Mouse (Mus musculus): Measurements from ENCODE around the gene Mrpl1. TPM values are rescaled to one million over a fixed set of nuclear protein-coding genes. Genes with fewer than 3 reads are reported as not detected.

Gene Mrpl1
- polyA plus RNA-seq (2015; fragmentation: Nextera tagmentation; extraction: Ambion mirVana): 26.6 and 27.1 TPM in 2 replicates

GRCm38 (mm10) chr5:96209459-96209858 lies at the start of gene Mrpl1:
TSS of gene Mrpl1 (plus strand) at chr5:96209493.

GRCm38 (mm10) chr5:96164021-96164411 lies 45.3 kb upstream of the Mrpl1 start, which contains the start of gene Cnot6l:
TSS of gene Cnot6l (minus strand) at chr5:96164171.

Other genes starting within 250 kb of the Mrpl1 start
- 18.0 and 21.2 TPM in 2 replicates for gene Cnot6l, start 45.3 kb upstream of the Mrpl1 start, polyA plus RNA-seq (2015; fragmentation: Nextera tagmentation; extraction: Ambion mirVana)
- gene Fras1, start 164.5 kb downstream of the Mrpl1 start, polyA plus RNA-seq (2015; fragmentation: Nextera tagmentation; extraction: Ambion mirVana): 3.8 and 4.8 TPM in 2 replicates

All from skeletal muscle tissue, postnatal 0 days (tissue).